Mouse (Mus musculus): ENCODE results near the gene Lman2l.

DNA sequence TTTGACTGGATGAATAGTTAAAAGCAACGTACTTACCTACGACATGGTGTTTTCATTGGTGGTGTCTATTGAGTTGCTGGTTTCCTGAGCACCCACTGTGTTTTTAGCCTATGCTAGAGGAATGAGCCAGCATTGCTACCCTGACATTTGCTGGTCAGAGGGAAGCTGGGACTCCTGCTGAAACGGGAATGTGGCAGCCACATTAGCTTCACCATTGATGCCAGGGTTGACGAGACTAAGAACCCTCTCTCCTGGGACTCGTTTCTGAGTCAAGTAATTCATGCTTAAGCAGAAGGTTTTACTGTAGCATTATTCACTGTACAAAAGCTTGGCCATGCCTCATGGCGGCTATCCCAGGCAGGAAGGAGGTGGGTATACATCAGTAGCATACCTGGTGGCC lies 44.6 kb upstream of the Lman2l start:
- TF ChIP-seq EP300 (IDR thresholded peaks at IDR 0.05) (no peak), CTCF (IDR thresholded peaks at IDR 0.05) (no peak)
